Mouse (Mus musculus) frontal cortex, postnatal 10 days (tissue): ENCODE data around the gene Ptpn14.
A peak's percentile ranks its signal among the peaks of the same experiment; 100 is the strongest.

Experiments used
- DNase-seq, 2 experiments: peaks; one replicate each; pipeline ENCODE4 v3.0.0; 2022; ENCODE audit warnings: low spot score in 2 of 2, mixed read lengths in 1 of 2

The Ptpn14 gene

DNA sequence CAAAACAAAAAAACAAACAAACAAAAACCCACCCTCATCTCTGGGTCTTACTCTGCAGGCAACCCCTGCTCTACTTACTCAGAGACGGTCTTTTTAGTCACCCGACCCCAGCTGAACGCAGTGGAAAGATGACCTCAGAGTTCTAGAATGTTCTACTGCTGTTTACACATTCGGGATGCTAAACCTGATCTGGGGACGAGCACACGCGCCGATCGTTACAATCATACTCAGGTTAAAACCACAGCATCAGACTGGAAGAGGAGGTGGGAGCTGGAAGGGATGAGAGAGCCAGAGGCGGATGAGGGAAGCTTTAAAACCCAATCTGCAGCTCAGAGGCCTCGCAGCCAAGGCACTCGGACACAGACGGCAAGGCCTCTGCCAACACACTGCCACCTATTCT lies 170.6 kb downstream of the Ptpn14 start:
- no peak for DNase-seq

DNA sequence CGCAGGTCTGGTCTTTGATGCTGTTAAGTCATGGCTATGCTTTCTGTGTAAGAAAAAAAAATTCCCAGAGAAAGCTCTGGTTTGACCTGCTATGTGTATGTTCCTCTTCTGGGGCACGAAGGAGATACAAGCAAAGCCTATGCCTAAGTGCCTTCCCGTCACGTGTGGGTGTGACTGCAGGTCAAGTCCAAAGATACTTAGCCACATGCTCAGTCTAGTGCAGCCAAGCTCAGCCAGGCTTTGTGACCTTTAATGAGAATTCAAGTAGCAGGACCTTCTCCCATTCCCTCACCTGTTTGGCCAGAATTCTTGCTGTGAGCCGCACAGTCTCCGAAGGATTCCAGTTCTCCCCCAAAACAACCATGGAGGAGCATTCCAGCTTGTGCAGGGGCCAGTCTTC lies 171.5 kb downstream of the Ptpn14 start:
- no peak for DNase-seq

DNA sequence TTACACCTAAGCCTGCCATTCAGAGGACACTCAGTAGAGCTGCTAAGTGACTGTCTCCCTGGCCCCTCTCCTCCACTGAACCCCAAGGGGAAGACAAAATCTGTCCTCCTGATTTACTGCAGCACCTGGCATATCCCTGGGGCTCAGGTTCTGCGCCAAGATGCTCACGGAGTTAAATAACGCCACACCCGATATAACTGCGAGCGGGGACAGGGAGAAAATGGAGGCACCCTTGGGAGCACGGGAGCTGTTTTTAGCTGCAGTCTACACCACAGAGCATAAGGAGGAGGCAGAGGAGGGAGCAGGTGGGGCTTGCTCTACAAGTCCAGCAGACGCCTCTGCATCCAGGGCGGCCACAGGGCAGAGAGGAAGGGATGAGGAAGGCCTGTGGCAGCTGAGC lies 174.3 kb downstream of the Ptpn14 start:
- DNase-seq: no peak

GRCm38 (mm10) chr1:189903169-189903568 lies 175.1 kb downstream of the Ptpn14 start:
- DNase-seq: no peak

GRCm38 (mm10) chr1:189910685-189911345 lies 182.7 kb downstream of the Ptpn14 start:
- DNase-seq: no peak

DNA sequence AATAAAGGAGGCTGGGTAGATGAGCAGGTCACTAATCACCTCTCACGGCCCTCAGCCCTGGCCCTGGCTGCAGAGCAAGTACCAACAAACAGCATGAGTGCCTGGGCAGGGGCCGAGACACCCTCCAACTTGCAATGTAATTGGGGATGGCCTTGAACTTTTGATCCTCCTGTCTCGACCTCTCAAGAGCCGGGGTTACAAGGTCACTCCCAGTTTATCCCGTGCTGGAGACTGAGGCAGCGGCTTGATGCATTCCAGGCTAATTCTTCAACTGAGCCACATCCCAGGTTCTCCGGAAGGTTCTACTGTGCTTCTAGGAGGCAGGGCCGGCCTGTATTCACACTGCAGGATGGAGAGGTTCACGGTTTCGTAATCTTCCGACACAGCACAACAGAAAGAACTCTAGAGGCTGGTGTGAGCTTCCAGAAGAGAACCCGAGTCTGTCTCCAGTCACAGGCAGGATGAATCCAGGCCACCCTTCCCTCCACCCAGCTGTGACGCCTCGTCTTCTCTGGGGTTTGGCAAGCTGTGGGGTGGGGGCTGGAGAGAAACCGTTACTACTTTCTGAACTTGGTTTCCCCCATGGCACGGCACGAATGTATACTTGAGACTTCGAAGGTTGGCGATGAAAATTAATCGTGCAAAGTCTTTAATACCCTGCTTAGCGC lies 185.2 kb downstream of the Ptpn14 start:
- DNase-seq: no peak

DNA sequence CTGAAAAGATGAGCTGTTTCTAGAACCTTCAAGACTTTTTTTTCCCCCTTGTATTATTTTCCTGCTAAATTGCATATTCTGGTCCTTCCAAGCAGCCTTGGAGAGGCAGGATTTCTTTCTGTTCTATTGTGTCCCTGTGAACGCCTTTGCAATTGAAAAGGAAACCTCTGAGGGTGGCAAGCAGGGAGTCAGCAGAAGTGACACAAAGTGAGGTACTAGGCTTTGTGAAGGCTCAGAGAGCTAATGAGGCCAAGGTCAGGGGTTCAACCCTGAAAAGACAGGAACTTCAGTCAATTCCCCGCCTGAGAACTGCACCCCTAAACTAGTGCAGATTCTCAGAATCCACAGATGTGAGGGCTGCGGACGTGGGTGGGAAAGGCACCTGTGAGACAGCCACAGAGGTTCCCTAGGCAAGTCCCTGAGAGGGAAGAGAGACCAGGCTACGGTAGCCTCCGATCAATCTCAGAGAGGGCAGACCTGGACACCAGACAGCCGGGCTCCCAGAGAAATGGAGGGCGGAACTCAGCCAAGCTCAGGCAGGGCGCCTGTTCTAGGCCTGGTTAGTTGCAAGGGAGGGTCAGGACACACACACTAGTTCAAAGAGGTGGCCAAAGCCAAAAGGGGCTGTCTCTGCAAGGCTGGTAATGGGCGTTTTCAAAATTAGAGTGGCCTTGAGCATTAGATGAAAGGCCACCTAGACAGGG lies 188.5 kb downstream of the Ptpn14 start:
- DNase-seq: no peak

DNA sequence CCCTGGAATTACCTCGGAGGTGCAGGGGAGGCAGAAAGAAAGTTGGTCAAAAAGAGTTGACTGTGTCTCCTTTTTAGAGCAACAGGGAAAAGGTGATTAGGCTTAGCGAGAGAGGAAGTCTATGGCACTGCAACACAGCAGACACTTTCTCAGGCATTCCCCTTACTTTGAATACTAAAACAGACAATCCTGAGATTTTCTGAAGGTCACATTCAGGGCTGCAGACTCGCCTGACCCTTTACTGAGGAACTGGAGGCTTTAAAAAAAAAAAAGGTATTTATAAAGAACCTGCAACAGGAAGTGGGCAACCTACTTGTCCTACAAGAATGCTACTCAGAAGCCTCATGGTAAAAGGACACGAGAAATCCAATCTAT lies 189.0 kb downstream of the Ptpn14 start:
- no peak for DNase-seq

GRCm38 (mm10) chr1:189919756-189920155 lies 191.7 kb downstream of the Ptpn14 start:
- no peak for DNase-seq

GRCm38 (mm10) chr1:189920701-189921567 lies 192.9 kb downstream of the Ptpn14 start:
- DNase-seq: no peak

DNA sequence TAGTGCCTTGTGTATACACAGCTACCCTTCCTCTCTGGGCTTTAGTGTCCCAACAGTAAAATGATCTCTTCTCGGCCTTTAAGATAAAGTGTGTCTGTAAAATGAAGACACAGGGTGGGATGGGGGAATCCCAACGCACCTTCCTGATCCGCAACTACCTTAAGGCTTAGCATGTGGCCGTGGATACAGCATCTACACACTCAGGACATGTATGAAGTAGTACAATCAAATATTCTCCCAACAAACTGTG lies 193.4 kb downstream of the Ptpn14 start:
- DNase-seq: no peak

DNA sequence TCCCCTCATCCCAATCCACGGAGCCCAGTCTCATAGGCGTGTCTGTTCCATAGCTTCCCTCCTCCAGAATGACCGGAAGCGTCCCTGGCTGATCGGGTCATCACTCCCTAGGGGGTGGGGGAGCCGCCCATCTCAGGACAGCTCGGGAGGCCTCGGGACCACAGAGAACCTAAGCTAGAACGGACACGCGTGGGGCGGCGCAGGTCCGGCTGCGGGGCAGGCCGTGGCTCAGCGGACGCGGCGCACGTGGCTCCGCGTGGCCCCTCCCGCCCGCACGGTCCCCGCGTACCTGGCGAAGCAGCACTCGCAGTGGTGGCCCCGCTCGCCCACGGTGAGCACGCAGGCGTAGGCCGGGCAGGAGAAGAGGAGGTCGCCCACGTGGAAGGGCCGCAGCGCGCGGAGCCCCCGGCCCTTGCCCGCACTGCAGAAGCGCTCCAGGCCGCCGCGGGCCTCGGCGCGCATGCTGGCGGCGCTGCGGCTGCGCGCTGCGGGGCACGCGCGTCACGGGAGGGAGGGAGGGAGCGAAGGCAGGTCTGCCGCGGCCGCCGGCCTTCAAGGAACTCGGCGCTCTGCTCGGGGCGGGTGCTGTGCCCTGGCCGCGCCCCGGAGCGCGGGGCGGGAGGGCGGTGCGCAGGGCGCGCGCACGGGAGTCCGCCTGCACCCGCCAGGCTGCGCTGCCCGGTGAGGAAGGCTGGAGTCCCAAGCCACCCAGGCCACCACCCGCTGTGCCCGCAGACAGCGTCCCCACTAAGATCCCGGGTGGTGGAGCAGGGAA lies 193.9 kb downstream of the Ptpn14 start, which contains the start of gene Smyd2:
Gene Smyd2 (minus strand): TSS at position 546 of the 775 bp plus-strand sequence.
- DNase-seq: peak in 1 of 2 experiments; percentile 57

GRCm38 (mm10) chr1:189922721-189923120 lies 194.7 kb downstream of the Ptpn14 start:
- no peak for DNase-seq

GRCm38 (mm10) chr1:189923157-189923556 lies 195.1 kb downstream of the Ptpn14 start:
- no peak for DNase-seq

DNA sequence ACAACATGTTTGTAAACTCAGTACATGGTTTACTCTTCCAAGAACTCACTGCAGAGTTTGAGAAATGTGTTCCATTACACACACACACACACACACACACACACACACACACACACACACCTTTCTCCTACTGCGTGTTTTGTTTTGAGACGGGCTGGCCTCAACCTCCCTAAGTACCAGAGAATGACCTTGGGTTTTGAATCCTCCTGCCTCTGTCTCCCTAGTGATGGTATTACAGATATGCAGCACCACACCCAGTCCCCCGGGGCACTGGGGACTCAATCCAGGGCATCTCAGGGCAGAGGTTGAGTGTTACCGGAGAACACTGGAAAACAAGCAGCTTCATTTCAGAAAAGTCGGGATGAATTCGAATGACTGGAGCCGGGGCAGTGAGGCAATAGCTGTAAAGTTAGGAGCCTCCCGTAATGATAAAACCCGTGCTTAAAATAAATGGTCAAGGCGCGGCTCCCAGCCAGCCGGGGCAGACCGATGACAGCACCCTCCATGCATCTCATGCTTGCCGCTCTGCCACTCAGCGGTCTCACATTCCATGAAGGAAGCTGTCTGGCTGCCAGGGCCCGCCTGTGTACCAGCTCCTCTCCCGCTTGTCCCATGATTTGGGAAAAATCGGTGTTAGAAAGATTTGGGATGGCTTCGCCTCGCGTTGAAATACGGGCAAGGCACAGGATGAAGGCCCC lies 196.0 kb downstream of the Ptpn14 start:
- DNase-seq: no peak

DNA sequence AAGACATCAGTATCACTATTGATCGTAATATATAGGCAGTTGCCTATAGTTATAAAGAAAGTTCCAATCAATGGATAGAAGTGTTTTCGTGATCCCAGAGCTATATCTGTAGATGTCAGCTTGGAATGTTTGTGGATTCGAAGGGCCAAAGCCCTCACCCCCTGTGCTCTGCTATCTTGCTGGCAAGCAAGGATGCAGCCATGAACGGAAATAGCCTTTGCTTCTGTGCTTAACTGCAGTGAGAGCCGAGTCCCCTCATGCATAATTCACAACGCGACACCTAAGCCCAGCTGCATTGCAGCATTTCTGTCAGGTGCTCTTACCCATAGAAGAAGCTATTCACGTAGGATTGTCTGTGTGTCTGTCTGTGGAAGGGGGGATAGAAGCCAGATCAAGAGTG lies 198.2 kb downstream of the Ptpn14 start:
- no peak for DNase-seq
